ENCODE assay signal across 23 mouse cellular contexts in the genomic region with DNA sequence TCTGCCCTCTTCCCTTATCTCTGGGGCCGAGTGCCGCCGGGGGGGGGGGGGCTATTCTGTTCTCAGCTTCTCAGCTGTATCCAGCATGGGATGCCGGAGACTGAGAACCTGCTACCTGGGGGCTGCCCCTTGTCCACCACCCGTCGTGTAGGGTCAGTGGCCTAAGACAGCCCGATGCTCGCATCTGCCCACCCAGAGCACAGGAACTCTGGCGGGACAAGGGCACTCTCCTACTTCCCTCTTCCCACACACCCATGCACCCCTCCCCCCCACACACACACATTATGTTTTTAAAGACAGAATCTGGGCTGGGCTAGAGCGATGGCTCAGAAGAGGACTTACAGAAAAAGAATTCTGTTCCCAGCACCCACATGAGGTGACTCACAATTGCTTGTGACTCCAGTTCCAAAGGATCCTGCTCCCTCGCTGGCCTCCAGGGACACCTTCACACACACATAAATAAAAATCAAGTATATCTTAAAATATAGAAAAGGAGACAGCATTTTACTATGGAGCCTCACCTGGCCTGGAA. TPM values are rescaled to one million over a fixed set of nuclear protein-coding genes. Genes with fewer than 3 reads are reported as not detected.
A peak's percentile ranks its signal among the peaks of the same experiment; 100 is the strongest.
DNase-seq lines count a peak whose midpoint lies in the region; ATAC-seq and TF ChIP-seq lines count a peak whose summit lies in the region.
"Had no signal": no experiment of that assay in that cellular context is flagged by ENCODE, and none has a peak within 500 bp of the region (broad histone marks: within the 10 kb centered on the region; RNA-seq: fewer than 3 reads in every experiment).

No protein-coding gene starts in this region.

- no peak for TF ChIP-seq EP300 in lung, postnatal 0 days (IDR thresholded peaks at IDR 0.05)

- no peak for DNase-seq in frontal cortex, postnatal 14 days (ENCODE audit: low spot score in 2 of 2)
- DNase-seq in lung, postnatal 0 days (ENCODE audit: low spot score), result no peak
- DNase-seq in lung, postnatal 36 days, result no peak
- DNase-seq in G1E (ENCODE audit: low spot score), result no peak
- DNase-seq in thymus, postnatal 25 days, result no peak
- DNase-seq: adrenal gland, postnatal 10 days; cerebellum, adult 18-20 months; cerebellum, postnatal 10 days; embryo, embryonic 11 days; gastrocnemius, postnatal 10 days had no signal

- 26% methylated on average over 10 of the region's 11 CpGs for WGBS in lung, postnatal 0 days

- H3K9me3 ChIP-seq in lung, postnatal 0 days (ENCODE audit: low read length), result no peaks in the 10 kb centered on the region
- no peaks in the 10 kb centered on the region for H3K9me3 ChIP-seq in G1E (replicated peaks)
- H3K9me3 ChIP-seq: embryonic facial prominence, embryonic 15.5 days; forebrain, embryonic 10.5 days; heart, embryonic 12.5 days had no signal

- H3K36me3 ChIP-seq in lung, postnatal 0 days (ENCODE audit: insufficient read depth, low read length), result no peaks in the 10 kb centered on the region
- peaks cover 51% of the 10 kb centered on the region for H3K36me3 ChIP-seq in G1E (replicated peaks)
- H3K36me3 ChIP-seq: embryonic facial prominence, embryonic 15.5 days had no signal

- no peak overlapping the region for H3K9ac ChIP-seq in lung, postnatal 0 days (replicated peaks; ENCODE audit: low read depth)
- H3K9ac ChIP-seq: embryonic facial prominence, embryonic 15.5 days; heart, embryonic 12.5 days had no signal

- no peaks in the 10 kb centered on the region for H3K27me3 ChIP-seq in lung, postnatal 0 days (replicated peaks; ENCODE audit: insufficient read depth, low read length)
- H3K27me3 ChIP-seq in G1E (ENCODE audit: insufficient read depth, low read length), result no peaks in the 10 kb centered on the region
- H3K27me3 ChIP-seq: CH12.LX; heart, embryonic 12.5 days had no signal

- no peak overlapping the region for H3K4me2 ChIP-seq in lung, postnatal 0 days (replicated peaks; ENCODE audit: low read depth, low read length)
- H3K4me2 ChIP-seq: embryonic facial prominence, embryonic 15.5 days; heart, embryonic 12.5 days had no signal

- TF ChIP-seq CTCF in lung, postnatal 0 days (IDR thresholded peaks at IDR 0.05), result no peak
- TF ChIP-seq CTCF in G1E (IDR thresholded peaks at IDR 0.05; ENCODE audit: low read depth, low read length), result no peak

- peak; percentile 28; the same call in 1 of the 2 replicates for ATAC-seq in frontal cortex, adult (ENCODE audit: low TSS enrichment)
- ATAC-seq in lung, postnatal 0 days, result no peak
- no peak for ATAC-seq in G1E (ENCODE audit: extremely low read depth, insufficient number of reproducible peaks, low FRiP score, poor library complexity, severe bottlenecking)
- peak; percentile 32; the same call in 1 of the 2 replicates for ATAC-seq in granulocyte monocyte progenitor cell, adult 5-6 weeks (replicated peaks; ENCODE audit: poor library complexity, severe bottlenecking)
- ATAC-seq in inflammation-experienced regulatory T-cells, adult 6 months, result no peak
- ATAC-seq: forebrain, embryonic 14.5 days; hindbrain, embryonic 16.5 days had no signal

- no peak overlapping the region for H3K4me3 ChIP-seq in lung, postnatal 0 days (ENCODE audit: low read depth, low read length)
- peak overlapping the region; percentile 57; the same call in 1 of the 2 replicates for H3K4me3 ChIP-seq in G1E (ENCODE audit: low read depth, low read length)
- H3K4me3 ChIP-seq: embryonic facial prominence, embryonic 15.5 days; erythroblast, embryonic 14.5 days; forebrain, embryonic 10.5 days; heart, embryonic 12.5 days had no signal

- H3K27ac ChIP-seq in lung, postnatal 0 days (ENCODE audit: low read length), result 0 out of 2 replicates have a peak overlapping the region, but pooled peaks have one; percentile 45
- H3K27ac ChIP-seq: embryonic facial prominence, embryonic 15.5 days; forebrain, embryonic 10.5 days had no signal

- H3K4me1 ChIP-seq in lung, postnatal 0 days (ENCODE audit: insufficient read depth, low read depth, low read length), result peaks cover 11% of the 10 kb centered on the region; the same call in 1 of the 2 replicates
- H3K4me1 ChIP-seq in G1E (ENCODE audit: insufficient read depth, low read depth, low read length), result peaks cover 60% of the 10 kb centered on the region

RNA-seq across cellular contexts. Expression of a gene that starts 2.9 kb away (rescaled TPM):
- 67.9 and 74.4 TPM in 2 replicates for polyA plus RNA-seq in lung, postnatal 0 days (2015; fragmentation: Nextera tagmentation; extraction: Ambion mirVana)
- total RNA-seq in G1E (2014; fragmentation: Nextera tagmentation), result 123 and 156 TPM in 2 replicates
- total RNA-seq in G1E (2017), result 59.9 and 71.3 TPM in 2 replicates
- 232 and 262 TPM in 2 replicates for polyA plus RNA-seq in G1E (2012)
- total RNA-seq in granulocyte monocyte progenitor cell, adult 5-6 weeks (2014; fragmentation: Nextera tagmentation), result 109 and 119 TPM in 2 replicates
- 64.2 and 64.5 TPM in 2 replicates for total RNA-seq in granulocyte monocyte progenitor cell, adult 5-6 weeks (2017)
- polyA plus RNA-seq in inflammation-experienced regulatory T-cells, adult 6 months (2017; shearing (Covaris generic)), result 10 to 100 TPM; 54.0 to 68.9 (median 63.6) TPM

RNA-seq across cellular contexts. Expression of a gene that starts 8.5 kb away (rescaled TPM):
- 5.7 and 6.7 TPM in 2 replicates for polyA plus RNA-seq in lung, postnatal 0 days (2015; fragmentation: Nextera tagmentation; extraction: Ambion mirVana)
- 24.5 and 25.0 TPM in 2 replicates for total RNA-seq in G1E (2014; fragmentation: Nextera tagmentation)
- 1.9 and 2.1 TPM in 2 replicates for total RNA-seq in G1E (2017)
- 17.8 and 24.9 TPM in 2 replicates for polyA plus RNA-seq in G1E (2012)
- total RNA-seq in granulocyte monocyte progenitor cell, adult 5-6 weeks (2014; fragmentation: Nextera tagmentation), result not detected in 2 replicates
- not detected in 2 replicates for total RNA-seq in granulocyte monocyte progenitor cell, adult 5-6 weeks (2017)
- polyA plus RNA-seq in inflammation-experienced regulatory T-cells, adult 6 months (2017; shearing (Covaris generic)), result 1 to 10 TPM; 1.7 to 3.5 (median 2.1) TPM
- total RNA-seq: common myeloid progenitor, adult 5-6 weeks had no signal

RNA-seq across cellular contexts. Expression of a gene that starts 41.1 kb away (rescaled TPM):
- not detected in 2 replicates for polyA plus RNA-seq in lung, postnatal 0 days (2015; fragmentation: Nextera tagmentation; extraction: Ambion mirVana)
- total RNA-seq in G1E (2014; fragmentation: Nextera tagmentation) (not detected in 2 replicates), G1E (2017) (0.17 TPM in 1 of 2 replicates, not detected in the other)
- not detected in 2 replicates for polyA plus RNA-seq in G1E (2012)
- not detected in 2 replicates for total RNA-seq in granulocyte monocyte progenitor cell, adult 5-6 weeks (2014; fragmentation: Nextera tagmentation)
- not detected in 2 replicates for total RNA-seq in granulocyte monocyte progenitor cell, adult 5-6 weeks (2017)
- polyA plus RNA-seq in inflammation-experienced regulatory T-cells, adult 6 months (2017; shearing (Covaris generic)), result not detected
- total RNA-seq: CH12.LX; common myeloid progenitor, adult 5-6 weeks; heart, adult 8-10 months; heart, postnatal 25 days had no signal
- polyA plus RNA-seq: erythroblast, embryonic 14.5 days had no signal

RNA-seq across cellular contexts. Expression of a gene that starts 41.7 kb away (rescaled TPM):
- polyA plus RNA-seq in lung, postnatal 0 days (2015; fragmentation: Nextera tagmentation; extraction: Ambion mirVana), result 37.5 and 38.8 TPM in 2 replicates
- total RNA-seq in G1E (2014; fragmentation: Nextera tagmentation) (45.8 and 48.2 TPM in 2 replicates), G1E (2017) (35.8 and 91.8 TPM in 2 replicates)
- polyA plus RNA-seq in G1E (2012), result 13.8 and 15.7 TPM in 2 replicates
- total RNA-seq in granulocyte monocyte progenitor cell, adult 5-6 weeks (2014; fragmentation: Nextera tagmentation), result 26.4 and 28.7 TPM in 2 replicates
- total RNA-seq in granulocyte monocyte progenitor cell, adult 5-6 weeks (2017), result 18.6 and 18.8 TPM in 2 replicates
- polyA plus RNA-seq in inflammation-experienced regulatory T-cells, adult 6 months (2017; shearing (Covaris generic)), result 10 to 100 TPM; 16.1 to 19.1 (median 16.8) TPM

Comparison
In these comparisons a context has a peak if more than half of its experiments do, and no peak if none do; other contexts are left out.
1. ATAC-seq: peak in frontal cortex, adult (single experiment) and granulocyte monocyte progenitor cell, adult 5-6 weeks (single experiment); none in lung, postnatal 0 days (single experiment), G1E (single experiment) and inflammation-experienced regulatory T-cells, adult 6 months (single experiment).